Mouse (Mus musculus): ENCODE measurements at regions not wholly inside any gene's neighbourhood (a gene's known extent, or its start where the extent isn't known, plus 50 kb on each side); places are given as distances from the start of the nearest gene placed in this dataset.

GRCm38 (mm10) chr2:75556744-75557143 is 102.3 kb upstream of the Hnrnpa3 start:
- 0 out of 2 replicates have a peak, but pooled peaks have one; percentile 5 for TF ChIP-seq CTCF (IDR thresholded peaks at IDR 0.05; ENCODE audit: low read depth)
- TF ChIP-seq EP300 (optimal IDR thresholded peaks at IDR 0.05), result no peak

Data from stomach, postnatal 0 days (tissue).